Mouse (Mus musculus) brain, embryonic 14.5 days (tissue): ENCODE measurements around the gene Cdk5rap3.

ENCODE experiments used
- CTCF ChIP-seq: fragments of 200-500 bp; IDR thresholded peaks from 2 replicates; pipeline ENCODE4 v1.5.1; 2012; ENCODE audit warnings: inconsistent platforms, mild to moderate bottlenecking, moderate library complexity, borderline replicate concordance; ENCODE audit not compliant: insufficient read depth, insufficient read length; ENCODE audit errors: extremely low read depth
- POLR2A ChIP-seq: fragments of 200-500 bp; IDR thresholded peaks from 2 replicates; pipeline ENCODE4 v1.6.1; 2012; ENCODE audit warnings: mild to moderate bottlenecking, inconsistent platforms, borderline replicate concordance; ENCODE audit not compliant: poor library complexity, insufficient read depth, insufficient read length, severe bottlenecking; ENCODE audit errors: extremely low read depth

GRCm38 (mm10) chr11:96946498-96946897 is 30.2 kb upstream of the Cdk5rap3 start:
- TF ChIP-seq CTCF (no peak), POLR2A (no peak)
